Mouse (Mus musculus) heart, embryonic 10.5 days (tissue): ENCODE measurements around the gene Rnf225. TPM values are rescaled to one million over a fixed set of nuclear protein-coding genes. Genes with fewer than 3 reads are reported as not detected.
"Not testable (repeated sequence)": the region's sequence is repeated elsewhere in the genome, so short reads cannot be mapped to it uniquely, and the experiment has no call there.

Source experiments
- DNase-seq: peaks from one replicate; pipeline ENCODE4 v3.0.0-alpha.2; 2017; ENCODE audit warnings: low spot score
- H3K27ac ChIP-seq: fragments of 300-500 bp; sonication (generic); 2 replicates; pipeline ENCODE4 v1.5.1; 2016; ENCODE audit warnings: mild to moderate bottlenecking
- H3K27me3 ChIP-seq: fragments of 300-500 bp; sonication (generic); 2 replicates; pipeline ENCODE4 v1.6.1; 2016; ENCODE audit warnings: mild to moderate bottlenecking; ENCODE audit not compliant: poor library complexity, insufficient read depth, severe bottlenecking
- H3K36me3 ChIP-seq: fragments of 300-500 bp; sonication (generic); 2 replicates; pipeline ENCODE4 v1.6.1; 2016; ENCODE audit warnings: mild to moderate bottlenecking, moderate library complexity
- H3K4me1 ChIP-seq: fragments of 300-500 bp; sonication (generic); 2 replicates; pipeline ENCODE4 v1.6.1; 2016; ENCODE audit warnings: mild to moderate bottlenecking
- H3K4me3 ChIP-seq: fragments of 300-500 bp; sonication (generic); 2 replicates; pipeline ENCODE4 v1.5.1; 2016; ENCODE audit warnings: mild to moderate bottlenecking, moderate library complexity
- H3K9me3 ChIP-seq: fragments of 300-500 bp; sonication (generic); 2 replicates; pipeline ENCODE4 v1.6.1; 2016; ENCODE audit warnings: mild to moderate bottlenecking, moderate library complexity
- WGBS: fragments of 180-500 bp; shearing (Covaris S2); methylation state at CpG from one replicate; pipeline ENCODE4 v1.1.7; 2016; 5-methylcytosine and 5-hydroxymethylcytosine counted together
- polyA plus RNA-seq: library from polyadenylated mRNA; unstranded; fragments of >200 nt; fragmentation: Nextera tagmentation; extraction: Ambion mirVana; gene quantifications from 2 replicates; pipeline ENCODE4 v1.2.1, GENCODE M21; 2016

The Rnf225 gene
- polyA plus RNA-seq = 1.1 TPM in 2 replicates

GRCm38 (mm10) chr7:12927191-12927680 lies at the start of gene Rnf225:
TSS of gene Rnf225 (plus strand) at chr7:12927416.
- no peak for DNase-seq
- peaks cover 46% of the 10 kb centered on the region for H3K36me3 ChIP-seq
- H3K27me3 ChIP-seq = peaks cover 18% of the 10 kb centered on the region; the same call in 1 of the 2 replicates
- 22% methylated on average over 8 of the region's 8 CpGs for WGBS
- H3K4me3 ChIP-seq = peak within 1 kb of the TSS; percentile 62
- H3K27ac ChIP-seq = peak within 1 kb of the TSS; percentile 69
- no peaks in the 10 kb centered on the region for H3K9me3 ChIP-seq
- H3K4me1 ChIP-seq = peaks cover 28% of the 10 kb centered on the region

- Histone ChIP-seq H3K4me3 (no peak overlapping the region), H3K4me1 (peaks cover 8% of the 10 kb centered on the region), H3K36me3 (peaks cover 10% of the 10 kb centered on the region), H3K27me3 (no peaks in the 10 kb centered on the region), H3K9me3 (no peaks in the 10 kb centered on the region), H3K27ac (no peak overlapping the region)
- DNase-seq = no peak
Measured at GRCm38 (mm10) chr7:12880036-12880435, 47.2 kb upstream of the Rnf225 start.

GRCm38 (mm10) chr7:12880497-12880896 lies 46.7 kb upstream of the Rnf225 start:
- H3K9me3 ChIP-seq, DNase-seq, H3K4me1 ChIP-seq, H3K27me3 ChIP-seq: not testable (repeated sequence)
- Histone ChIP-seq H3K4me3 (peak overlapping the region; percentile 85), H3K36me3 (peaks cover 14% of the 10 kb centered on the region), H3K27ac (peak overlapping the region; percentile 90; the same call in 1 of the 2 replicates)
- WGBS = 47% methylated on average over 8 of the region's 8 CpGs

GRCm38 (mm10) chr7:12880911-12881660 lies 46.1 kb upstream of the Rnf225 start, which contains the start of gene Zfp128:
TSS of gene Zfp128 (plus strand) at chr7:12881177.
- H3K4me1 ChIP-seq = peaks cover 8% of the 10 kb centered on the region
- H3K27ac ChIP-seq = peak within 1 kb of the TSS; percentile 90
- H3K36me3 ChIP-seq = peaks cover 20% of the 10 kb centered on the region
- H3K4me3 ChIP-seq = peak within 1 kb of the TSS; percentile 85
- DNase-seq = peak; percentile 99
- H3K27me3 ChIP-seq = no peaks in the 10 kb centered on the region
- no peaks in the 10 kb centered on the region for H3K9me3 ChIP-seq
- 3% methylated on average over 35 of the region's 35 CpGs for WGBS

GRCm38 (mm10) chr7:12886563-12887266 lies 40.5 kb upstream of the Rnf225 start:
- H3K27me3 ChIP-seq = no peaks in the 10 kb centered on the region
- H3K9me3 ChIP-seq = no peaks in the 10 kb centered on the region
- peaks cover 71% of the 10 kb centered on the region for H3K36me3 ChIP-seq
- no peak overlapping the region for H3K27ac ChIP-seq
- 89% methylated on average over 12 of the region's 12 CpGs for WGBS
- no peak overlapping the region for H3K4me3 ChIP-seq
- peaks cover 4% of the 10 kb centered on the region; the same call in 1 of the 2 replicates for H3K4me1 ChIP-seq
- no peak for DNase-seq

GRCm38 (mm10) chr7:12887585-12887984 lies 39.6 kb upstream of the Rnf225 start:
- Histone ChIP-seq H3K27ac (no peak overlapping the region), H3K4me3 (no peak overlapping the region), H3K4me1 (no peaks in the 10 kb centered on the region), H3K9me3 (no peaks in the 10 kb centered on the region), H3K36me3 (peaks cover 73% of the 10 kb centered on the region), H3K27me3 (no peaks in the 10 kb centered on the region)
- DNase-seq = no peak
- 93% methylated on average over 5 of the region's 5 CpGs for WGBS

- Histone ChIP-seq H3K27ac (no peak overlapping the region), H3K4me1 (no peaks in the 10 kb centered on the region), H3K4me3 (no peak overlapping the region), H3K36me3 (peaks cover 55% of the 10 kb centered on the region), H3K27me3 (no peaks in the 10 kb centered on the region), H3K9me3 (no peaks in the 10 kb centered on the region)
- no peak for DNase-seq
- WGBS = 90% methylated on average over 14 of the region's 14 CpGs
Measured at GRCm38 (mm10) chr7:12890928-12891327, 36.3 kb upstream of the Rnf225 start.

GRCm38 (mm10) chr7:12891334-12891733 lies 35.9 kb upstream of the Rnf225 start:
- 83% methylated on average over 1 of the region's 1 CpGs for WGBS
- H3K27me3 ChIP-seq = no peaks in the 10 kb centered on the region
- no peaks in the 10 kb centered on the region for H3K9me3 ChIP-seq
- peaks cover 51% of the 10 kb centered on the region for H3K36me3 ChIP-seq
- H3K4me1 ChIP-seq = no peaks in the 10 kb centered on the region
- no peak overlapping the region for H3K27ac ChIP-seq
- no peak overlapping the region for H3K4me3 ChIP-seq
- no peak for DNase-seq

- H3K4me3 ChIP-seq = peak within 1 kb of the TSS; percentile 78
- no peaks in the 10 kb centered on the region for H3K27me3 ChIP-seq
- H3K4me1 ChIP-seq = peaks cover 5% of the 10 kb centered on the region; the same call in 1 of the 2 replicates
- peaks cover 8% of the 10 kb centered on the region; the same call in 1 of the 2 replicates for H3K36me3 ChIP-seq
- no peaks in the 10 kb centered on the region for H3K9me3 ChIP-seq
- peak; percentile 99 for DNase-seq
- peak within 1 kb of the TSS; percentile 88 for H3K27ac ChIP-seq
- 6% methylated on average over 36 of the region's 36 CpGs for WGBS
Measured at GRCm38 (mm10) chr7:12897655-12898410, 29.4 kb upstream of the Rnf225 start, which contains the start of gene Zscan22. TSS of gene Zscan22 (plus strand) at chr7:12897815.

- peaks cover 40% of the 10 kb centered on the region for H3K36me3 ChIP-seq
- peaks cover 5% of the 10 kb centered on the region; the same call in 1 of the 2 replicates for H3K4me1 ChIP-seq
- H3K4me3 ChIP-seq = no peak overlapping the region
- DNase-seq = no peak
- H3K9me3 ChIP-seq = no peaks in the 10 kb centered on the region
- WGBS = 88% methylated on average over 5 of the region's 5 CpGs
- H3K27ac ChIP-seq = no peak overlapping the region
- no peaks in the 10 kb centered on the region for H3K27me3 ChIP-seq
Measured at GRCm38 (mm10) chr7:12901517-12901916, 25.7 kb upstream of the Rnf225 start.

GRCm38 (mm10) chr7:12903623-12904022 lies 23.6 kb upstream of the Rnf225 start:
- peak overlapping the region; percentile 32 for H3K4me3 ChIP-seq
- no peak for DNase-seq
- H3K36me3 ChIP-seq = peaks cover 61% of the 10 kb centered on the region
- no peaks in the 10 kb centered on the region for H3K9me3 ChIP-seq
- WGBS = 65% methylated on average over 10 of the region's 10 CpGs
- no peaks in the 10 kb centered on the region for H3K27me3 ChIP-seq
- H3K4me1 ChIP-seq = 0 out of 2 replicates have a peak, but pooled peaks cover under 1% of the 10 kb centered on the region
- no peak overlapping the region for H3K27ac ChIP-seq

- Histone ChIP-seq H3K27ac (no peak overlapping the region), H3K9me3 (no peaks in the 10 kb centered on the region), H3K36me3 (peaks cover 62% of the 10 kb centered on the region), H3K27me3 (no peaks in the 10 kb centered on the region), H3K4me1 (0 out of 2 replicates have a peak, but pooled peaks cover 7% of the 10 kb centered on the region), H3K4me3 (no peak overlapping the region)
- 82% methylated on average over 1 of the region's 1 CpGs for WGBS
- no peak for DNase-seq
Measured at GRCm38 (mm10) chr7:12905146-12905545, 22.1 kb upstream of the Rnf225 start.
